Mouse (Mus musculus) forebrain, embryonic 15.5 days (tissue): Measurements from ENCODE around the gene Naa38. TPM values are rescaled to one million over a fixed set of nuclear protein-coding genes. Genes with fewer than 3 reads are reported as not detected.

ENCODE experiments used
- ATAC-seq: fragments of 200-750 bp; cut with Nextera tagmentation; replicated peaks from 2 replicates; pipeline ENCODE4 v1.8.0; 2017; ENCODE audit warnings: mild to moderate bottlenecking, moderate TSS enrichment, moderate library complexity
- H3K27ac ChIP-seq: fragments of 300-500 bp; sonication (generic); replicated peaks from 2 replicates; pipeline ENCODE4 v1.5.1; 2015; ENCODE audit warnings: mild to moderate bottlenecking, inconsistent platforms
- H3K27me3 ChIP-seq: fragments of 300-500 bp; sonication (generic); 2 replicates; pipeline ENCODE4 v1.6.1; 2015; ENCODE audit warnings: inconsistent platforms
- H3K36me3 ChIP-seq: fragments of 300-500 bp; sonication (generic); 2 replicates; pipeline ENCODE4 v1.6.1; 2015; ENCODE audit warnings: mild to moderate bottlenecking, inconsistent platforms
- H3K4me1 ChIP-seq: fragments of 300-500 bp; sonication (generic); 2 replicates; pipeline ENCODE4 v1.6.1; 2015; ENCODE audit warnings: inconsistent platforms
- H3K4me2 ChIP-seq: fragments of 300-500 bp; sonication (generic); replicated peaks from 2 replicates; pipeline ENCODE4 v1.6.1; 2015; ENCODE audit warnings: mild to moderate bottlenecking, inconsistent platforms
- H3K4me3 ChIP-seq: fragments of 300-500 bp; sonication (generic); 2 replicates; pipeline ENCODE4 v1.5.1; 2015; ENCODE audit warnings: mild to moderate bottlenecking, inconsistent platforms
- H3K9ac ChIP-seq: fragments of 300-500 bp; sonication (generic); replicated peaks from 2 replicates; pipeline ENCODE4 v1.6.1; 2015; ENCODE audit warnings: mild to moderate bottlenecking, inconsistent platforms
- H3K9me3 ChIP-seq: fragments of 300-500 bp; sonication (generic); 2 replicates; pipeline ENCODE4 v1.6.1; 2016; ENCODE audit warnings: inconsistent platforms
- WGBS: fragments of 180-500 bp; shearing (Covaris S2); methylation state at CpG from one replicate; pipeline ENCODE4 v1.1.7; 2015; ENCODE audit warnings: mixed read lengths; 5-methylcytosine and 5-hydroxymethylcytosine counted together
- polyA plus RNA-seq: library from polyadenylated mRNA; unstranded; fragments of >200 nt; fragmentation: Nextera tagmentation; extraction: Ambion mirVana; gene quantifications from 2 replicates; pipeline ENCODE4 v1.2.1, GENCODE M21; 2015

The Naa38 gene
- polyA plus RNA-seq, 1 experiment from 2014 or later, result 89.4 TPM

GRCm38 (mm10) chr11:69396772-69397171 lies 1.5 kb downstream of the Naa38 start:
- ATAC-seq, result no peak
- Histone ChIP-seq H3K4me3 (peak overlapping the region; percentile 76), H3K27ac (peak overlapping the region; percentile 98; the same call in 1 of the 2 replicates), H3K36me3 (peaks cover 32% of the 10 kb centered on the region), H3K4me1 (peaks cover 32% of the 10 kb centered on the region), H3K4me2 (peak overlapping the region; percentile 65), H3K9ac (peak overlapping the region; percentile 92), H3K9me3 (no peaks in the 10 kb centered on the region), H3K27me3 (no peaks in the 10 kb centered on the region; the same call in 1 of the 2 replicates)
- WGBS, result 27% methylated on average over 11 of the region's 11 CpGs

GRCm38 (mm10) chr11:69397581-69398057 lies 2.3 kb downstream of the Naa38 start:
- Histone ChIP-seq H3K27ac (no peak overlapping the region), H3K27me3 (no peaks in the 10 kb centered on the region; the same call in 1 of the 2 replicates), H3K4me3 (peak overlapping the region; percentile 7; the same call in 1 of the 2 replicates), H3K4me1 (peaks cover 32% of the 10 kb centered on the region), H3K36me3 (peaks cover 37% of the 10 kb centered on the region), H3K9ac (0 out of 2 replicates have a peak overlapping the region, but pooled peaks have one; percentile 2), H3K9me3 (no peaks in the 10 kb centered on the region), H3K4me2 (no peak overlapping the region)
- ATAC-seq, result no peak
- 9% methylated on average over 24 of the region's 24 CpGs for WGBS

GRCm38 (mm10) chr11:69398059-69398458 lies 2.8 kb downstream of the Naa38 start, which contains the start of gene Tmem88:
Gene Tmem88, minus strand, starts transcription at chr11:69398234.
- no peaks in the 10 kb centered on the region; the same call in 1 of the 2 replicates for H3K27me3 ChIP-seq
- H3K4me2 ChIP-seq, result peak within 1 kb of the TSS; percentile 65; the same call in 1 of the 2 replicates
- H3K9me3 ChIP-seq, result no peaks in the 10 kb centered on the region
- WGBS, result 12% methylated on average over 16 of the region's 16 CpGs
- 0 out of 2 replicates have a peak within 1 kb of the TSS, but pooled peaks have one; percentile 2 for H3K9ac ChIP-seq
- peaks cover 41% of the 10 kb centered on the region for H3K36me3 ChIP-seq
- peaks cover 32% of the 10 kb centered on the region for H3K4me1 ChIP-seq
- peak within 1 kb of the TSS; percentile 7; the same call in 1 of the 2 replicates for H3K4me3 ChIP-seq
- peak within 1 kb of the TSS; percentile 98; the same call in 1 of the 2 replicates for H3K27ac ChIP-seq
- no peak for ATAC-seq

- Histone ChIP-seq H3K9me3 (no peaks in the 10 kb centered on the region), H3K36me3 (peaks cover 46% of the 10 kb centered on the region), H3K27me3 (no peaks in the 10 kb centered on the region; the same call in 1 of the 2 replicates), H3K4me1 (peaks cover 32% of the 10 kb centered on the region), H3K4me2 (no peak overlapping the region), H3K9ac (no peak overlapping the region), H3K27ac (no peak overlapping the region), H3K4me3 (no peak overlapping the region)
- no peak for ATAC-seq
- 29% methylated on average over 21 of the region's 21 CpGs for WGBS
These were observed 3.4 kb downstream of the Naa38 start for GRCm38 (mm10) chr11:69398486-69399200.

- H3K9me3 ChIP-seq, result no peaks in the 10 kb centered on the region
- ATAC-seq, result no peak
- no peak overlapping the region for H3K27ac ChIP-seq
- H3K4me2 ChIP-seq, result no peak overlapping the region
- no peaks in the 10 kb centered on the region; the same call in 1 of the 2 replicates for H3K27me3 ChIP-seq
- H3K9ac ChIP-seq, result no peak overlapping the region
- H3K4me1 ChIP-seq, result peaks cover 28% of the 10 kb centered on the region
- H3K4me3 ChIP-seq, result peak overlapping the region; percentile 3; the same call in 1 of the 2 replicates
- H3K36me3 ChIP-seq, result peaks cover 54% of the 10 kb centered on the region
- WGBS, result 19% methylated on average over 63 of the region's 66 CpGs
These were observed 4.2 kb downstream of the Naa38 start for GRCm38 (mm10) chr11:69399201-69400082.

GRCm38 (mm10) chr11:69400083-69400850 lies 5.0 kb downstream of the Naa38 start:
- Histone ChIP-seq H3K27ac (no peak overlapping the region), H3K4me3 (peak overlapping the region; percentile 3; the same call in 1 of the 2 replicates), H3K9me3 (no peaks in the 10 kb centered on the region), H3K27me3 (no peaks in the 10 kb centered on the region; the same call in 1 of the 2 replicates), H3K36me3 (peaks cover 62% of the 10 kb centered on the region), H3K4me1 (peaks cover 26% of the 10 kb centered on the region), H3K9ac (no peak overlapping the region), H3K4me2 (no peak overlapping the region)
- 76% methylated on average over 25 of the region's 25 CpGs for WGBS
- ATAC-seq, result no peak

- Histone ChIP-seq H3K9me3 (no peaks in the 10 kb centered on the region), H3K9ac (no peak overlapping the region), H3K4me3 (no peak overlapping the region), H3K36me3 (peaks cover 71% of the 10 kb centered on the region), H3K4me2 (no peak overlapping the region), H3K4me1 (peaks cover 25% of the 10 kb centered on the region), H3K27ac (no peak overlapping the region; the same call in 1 of the 2 replicates), H3K27me3 (no peaks in the 10 kb centered on the region; the same call in 1 of the 2 replicates)
- WGBS, result 11% methylated on average over 22 of the region's 22 CpGs
- peak; percentile 65 for ATAC-seq
These were observed 5.9 kb downstream of the Naa38 start for GRCm38 (mm10) chr11:69401210-69401637.

- WGBS, result 82% methylated on average over 12 of the region's 12 CpGs
- no peak for ATAC-seq
- peaks cover 79% of the 10 kb centered on the region for H3K36me3 ChIP-seq
- H3K27me3 ChIP-seq, result no peaks in the 10 kb centered on the region; the same call in 1 of the 2 replicates
- no peak overlapping the region for H3K4me3 ChIP-seq
- H3K4me1 ChIP-seq, result peaks cover 18% of the 10 kb centered on the region; the same call in 1 of the 2 replicates
- H3K9me3 ChIP-seq, result no peaks in the 10 kb centered on the region
- H3K4me2 ChIP-seq, result no peak overlapping the region
- no peak overlapping the region for H3K9ac ChIP-seq
- H3K27ac ChIP-seq, result no peak overlapping the region
These were observed 6.7 kb downstream of the Naa38 start for GRCm38 (mm10) chr11:69401987-69402386.

- Histone ChIP-seq H3K4me1 (peaks cover 28% of the 10 kb centered on the region), H3K36me3 (peaks cover 88% of the 10 kb centered on the region), H3K9me3 (no peaks in the 10 kb centered on the region), H3K4me2 (no peak overlapping the region), H3K9ac (no peak overlapping the region), H3K27me3 (no peaks in the 10 kb centered on the region; the same call in 1 of the 2 replicates), H3K27ac (no peak overlapping the region), H3K4me3 (no peak overlapping the region)
- ATAC-seq, result no peak
- 93% methylated on average over 38 of the region's 38 CpGs for WGBS
These were observed 8.7 kb downstream of the Naa38 start for GRCm38 (mm10) chr11:69403691-69404594.

- ATAC-seq, result no peak
- WGBS, result 88% methylated on average over 24 of the region's 24 CpGs
These were observed 9.5 kb downstream of the Naa38 start for GRCm38 (mm10) chr11:69404595-69405396.

More at GRCm38 (mm10) chr11:69404595-69405396, 9.5 kb downstream of the Naa38 start:
- H3K36me3 ChIP-seq, result peaks cover 81% of the 10 kb centered on the region
- H3K9me3 ChIP-seq, result no peaks in the 10 kb centered on the region
- no peak overlapping the region for H3K4me2 ChIP-seq
- no peak overlapping the region for H3K9ac ChIP-seq
- H3K4me1 ChIP-seq, result peaks cover 27% of the 10 kb centered on the region
- no peak overlapping the region for H3K4me3 ChIP-seq
- no peaks in the 10 kb centered on the region for H3K27me3 ChIP-seq
- no peak overlapping the region for H3K27ac ChIP-seq
